Mouse (Mus musculus): ENCODE measurements around the gene Clasp1. TPM values are rescaled to one million over a fixed set of nuclear protein-coding genes. Genes with fewer than 3 reads are reported as not detected.
A peak's percentile ranks its signal among the peaks of the same experiment; 100 is the strongest.

Gene Clasp1
- polyA plus RNA-seq, 1 experiment from 2014 or later: 44.1 TPM

DNA sequence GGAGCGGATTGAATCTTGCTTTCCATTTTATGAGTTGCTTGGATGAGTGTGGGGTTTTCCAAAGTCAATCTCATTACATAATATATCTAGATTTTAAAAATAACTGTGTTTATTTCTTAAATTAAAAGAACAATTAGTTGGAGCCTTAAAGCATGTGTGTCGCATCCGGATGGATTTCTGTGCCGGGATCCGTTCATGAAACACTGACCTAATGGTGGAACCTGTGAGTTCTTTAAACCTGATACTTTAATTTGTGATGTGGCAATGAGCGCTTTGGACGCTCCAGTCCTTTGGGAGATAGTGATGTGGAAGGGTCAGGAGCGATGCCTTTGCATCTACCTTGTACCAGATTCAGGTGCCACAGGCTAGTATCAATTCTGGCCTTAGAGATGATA, 1.4 kb downstream of the Clasp1 start:
- 14% methylated on average over 8 of the region's 8 CpGs for WGBS
- Histone ChIP-seq H3K9me3 (no peaks in the 10 kb centered on the region), H3K27ac (peak overlapping the region; percentile 90), H3K4me3 (peak overlapping the region; percentile 76), H3K4me2 (peak overlapping the region; percentile 71), H3K9ac (peak overlapping the region; percentile 71), H3K4me1 (peaks cover 13% of the 10 kb centered on the region), H3K36me3 (no peaks in the 10 kb centered on the region), H3K27me3 (no peaks in the 10 kb centered on the region)
- no peak for ATAC-seq (ENCODE audit: borderline replicate concordance, extremely low read depth, low FRiP score, low TSS enrichment)

DNA sequence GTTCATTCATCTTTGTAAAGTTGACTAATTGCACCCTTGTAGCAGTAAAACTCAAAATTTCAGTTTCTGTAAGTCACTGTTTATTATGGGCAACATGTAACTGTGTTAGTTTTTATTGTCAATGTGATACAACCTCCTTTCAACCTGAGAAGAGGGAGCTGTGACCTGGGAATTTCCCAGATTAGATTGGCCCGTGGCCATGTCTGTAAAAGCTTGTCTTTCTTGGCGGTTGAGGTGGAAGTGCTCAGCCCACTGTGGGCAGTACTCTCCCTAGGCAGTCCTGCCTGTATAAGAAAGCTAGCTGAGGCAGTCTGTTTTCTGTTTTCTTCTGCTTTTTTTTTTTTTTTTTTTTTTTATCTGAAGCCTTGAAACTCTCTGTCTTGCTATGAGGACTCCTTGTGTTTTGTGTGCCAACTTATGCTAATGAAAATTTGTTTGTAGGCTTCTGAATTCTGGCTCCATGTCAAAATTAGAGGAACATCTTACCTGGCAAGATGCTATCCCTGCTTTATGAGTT, 2.1 kb downstream of the Clasp1 start:
- Histone ChIP-seq H3K9ac (no peak overlapping the region), H3K4me1 (peaks cover 13% of the 10 kb centered on the region), H3K9me3 (no peaks in the 10 kb centered on the region), H3K4me3 (peak overlapping the region; percentile 76), H3K4me2 (peak overlapping the region; percentile 71), H3K36me3 (no peaks in the 10 kb centered on the region), H3K27me3 (no peaks in the 10 kb centered on the region), H3K27ac (no peak overlapping the region)
- ATAC-seq (ENCODE audit: borderline replicate concordance, extremely low read depth, low FRiP score, low TSS enrichment): no peak
- 66% methylated on average over 2 of the region's 2 CpGs for WGBS

GRCm38 (mm10) chr1:118392246-118392645, 3.4 kb downstream of the Clasp1 start:
- H3K4me3 ChIP-seq: no peak overlapping the region
- no peak for ATAC-seq (ENCODE audit: borderline replicate concordance, extremely low read depth, low FRiP score, low TSS enrichment)
- H3K36me3 ChIP-seq: no peaks in the 10 kb centered on the region; the same call in 1 of the 2 replicates
- H3K9me3 ChIP-seq: no peaks in the 10 kb centered on the region
- H3K9ac ChIP-seq: no peak overlapping the region
- H3K4me2 ChIP-seq: no peak overlapping the region
- H3K27me3 ChIP-seq: no peaks in the 10 kb centered on the region
- peaks cover 13% of the 10 kb centered on the region for H3K4me1 ChIP-seq
- H3K27ac ChIP-seq: no peak overlapping the region
- WGBS: 95% methylated on average over 2 of the region's 2 CpGs

DNA sequence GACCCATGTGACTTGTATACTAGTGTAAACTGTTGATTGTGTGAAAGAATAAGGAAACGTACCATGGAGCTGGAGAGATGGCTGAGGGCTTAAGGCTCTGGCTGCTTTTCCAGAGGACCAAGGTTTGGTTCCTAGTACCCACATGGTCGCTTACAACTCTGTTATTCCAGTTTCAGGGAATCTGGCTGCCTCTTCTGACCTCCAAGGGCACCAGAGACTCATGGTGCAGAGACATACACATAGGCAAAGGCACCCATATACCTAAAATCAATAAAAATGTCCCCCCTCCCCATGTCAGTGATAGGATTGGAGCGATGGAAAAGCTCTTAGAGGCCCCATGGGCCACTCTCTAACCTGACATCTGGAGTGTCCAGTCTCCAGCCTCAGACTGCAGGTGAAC, 5.1 kb downstream of the Clasp1 start:
- Histone ChIP-seq H3K9me3 (no peaks in the 10 kb centered on the region), H3K4me3 (no peak overlapping the region), H3K27ac (no peak overlapping the region), H3K27me3 (no peaks in the 10 kb centered on the region), H3K36me3 (no peaks in the 10 kb centered on the region; the same call in 1 of the 2 replicates), H3K9ac (no peak overlapping the region), H3K4me2 (no peak overlapping the region), H3K4me1 (peaks cover 19% of the 10 kb centered on the region)
- ATAC-seq (ENCODE audit: borderline replicate concordance, extremely low read depth, low FRiP score, low TSS enrichment): no peak
- 87% methylated on average over 3 of the region's 3 CpGs for WGBS

- peaks cover 20% of the 10 kb centered on the region; the same call in 1 of the 2 replicates for H3K4me1 ChIP-seq
- no peaks in the 10 kb centered on the region for H3K9me3 ChIP-seq
- H3K27me3 ChIP-seq: no peaks in the 10 kb centered on the region
- H3K9ac ChIP-seq: no peak overlapping the region
- no peak overlapping the region for H3K4me3 ChIP-seq
- H3K36me3 ChIP-seq: no peaks in the 10 kb centered on the region; the same call in 1 of the 2 replicates
- WGBS: 88% methylated on average over 9 of the region's 9 CpGs
- ATAC-seq (ENCODE audit: borderline replicate concordance, extremely low read depth, low FRiP score, low TSS enrichment): no peak
- no peak overlapping the region for H3K4me2 ChIP-seq
- peak overlapping the region; percentile 29; the same call in 1 of the 2 replicates for H3K27ac ChIP-seq
Measured at GRCm38 (mm10) chr1:118397866-118398265, 9.0 kb downstream of the Clasp1 start.

DNA sequence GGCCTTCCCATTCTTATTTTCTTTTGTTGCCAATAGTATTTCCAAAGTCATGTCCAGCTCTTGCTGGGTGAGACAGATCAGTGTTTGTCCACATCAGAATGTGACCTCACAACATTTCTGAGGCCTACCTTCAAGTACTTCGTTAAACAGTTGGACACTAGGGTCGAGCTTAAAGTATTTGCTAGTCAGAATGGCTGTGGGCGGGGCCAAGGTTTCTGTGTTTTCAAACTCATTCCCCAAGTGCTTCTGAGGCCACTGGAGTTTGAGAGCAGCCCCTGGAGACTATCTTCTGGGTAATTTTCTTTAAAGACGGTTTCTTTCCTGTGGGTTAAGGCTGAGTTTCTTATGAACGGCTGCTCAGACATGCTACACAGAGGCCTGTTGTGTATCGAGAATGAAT, 9.7 kb downstream of the Clasp1 start:
- no peak; the same call in 1 of the 2 replicates for ATAC-seq (ENCODE audit: borderline replicate concordance, extremely low read depth, low FRiP score, low TSS enrichment)
- H3K4me3 ChIP-seq: no peak overlapping the region
- H3K4me2 ChIP-seq: peak overlapping the region; percentile 15; the same call in 1 of the 2 replicates
- no peaks in the 10 kb centered on the region for H3K27me3 ChIP-seq
- 62% methylated on average over 6 of the region's 6 CpGs for WGBS
- no peaks in the 10 kb centered on the region; the same call in 1 of the 2 replicates for H3K36me3 ChIP-seq
- H3K9ac ChIP-seq: no peak overlapping the region
- H3K4me1 ChIP-seq: peaks cover 20% of the 10 kb centered on the region; the same call in 1 of the 2 replicates
- H3K27ac ChIP-seq: peak overlapping the region; percentile 63
- H3K9me3 ChIP-seq: no peaks in the 10 kb centered on the region

GRCm38 (mm10) chr1:118399625-118400310, 10.9 kb downstream of the Clasp1 start:
- no peak for ATAC-seq (ENCODE audit: borderline replicate concordance, extremely low read depth, low FRiP score, low TSS enrichment)
- Histone ChIP-seq H3K27me3 (no peaks in the 10 kb centered on the region), H3K9ac (no peak overlapping the region), H3K36me3 (no peaks in the 10 kb centered on the region; the same call in 1 of the 2 replicates), H3K27ac (no peak overlapping the region), H3K9me3 (no peaks in the 10 kb centered on the region), H3K4me2 (no peak overlapping the region), H3K4me3 (no peak overlapping the region), H3K4me1 (peaks cover 20% of the 10 kb centered on the region; the same call in 1 of the 2 replicates)
- 75% methylated on average over 8 of the region's 8 CpGs for WGBS

DNA sequence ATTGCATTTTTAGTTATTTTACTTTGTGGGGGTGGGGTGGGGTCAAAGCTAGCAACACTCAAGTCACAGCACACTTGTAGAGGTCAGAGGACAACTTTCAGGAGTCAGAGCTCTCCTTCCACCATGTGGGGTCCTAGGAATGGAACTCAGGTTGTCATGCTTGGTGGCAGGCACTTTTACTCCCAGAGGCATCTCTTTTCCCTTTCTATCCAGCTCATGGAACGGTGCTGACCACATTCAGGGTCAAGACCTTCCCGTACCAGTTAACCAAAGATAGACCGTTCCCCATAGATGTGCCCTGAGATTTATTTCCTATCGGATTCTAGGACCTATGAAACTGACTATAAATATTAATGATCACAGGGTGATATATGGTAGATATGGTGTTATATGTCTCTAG, 13.1 kb downstream of the Clasp1 start:
- Histone ChIP-seq H3K9ac (no peak overlapping the region), H3K27ac (no peak overlapping the region), H3K4me3 (no peak overlapping the region), H3K4me1 (peaks cover 20% of the 10 kb centered on the region; the same call in 1 of the 2 replicates), H3K36me3 (no peaks in the 10 kb centered on the region), H3K27me3 (no peaks in the 10 kb centered on the region), H3K9me3 (no peaks in the 10 kb centered on the region), H3K4me2 (no peak overlapping the region)
- ATAC-seq (ENCODE audit: borderline replicate concordance, extremely low read depth, low FRiP score, low TSS enrichment): no peak
- 93% methylated on average over 4 of the region's 4 CpGs for WGBS

GRCm38 (mm10) chr1:118402556-118402955, 13.7 kb downstream of the Clasp1 start:
- no peaks in the 10 kb centered on the region for H3K9me3 ChIP-seq
- no peak overlapping the region for H3K4me3 ChIP-seq
- H3K27ac ChIP-seq: no peak overlapping the region
- H3K4me2 ChIP-seq: no peak overlapping the region
- peaks cover 20% of the 10 kb centered on the region; the same call in 1 of the 2 replicates for H3K4me1 ChIP-seq
- no peak for ATAC-seq (ENCODE audit: borderline replicate concordance, extremely low read depth, low FRiP score, low TSS enrichment)
- no peaks in the 10 kb centered on the region for H3K36me3 ChIP-seq
- no peaks in the 10 kb centered on the region for H3K27me3 ChIP-seq
- H3K9ac ChIP-seq: no peak overlapping the region
- WGBS: 70% methylated on average over 8 of the region's 8 CpGs

- WGBS: 91% methylated on average over 6 of the region's 6 CpGs
- ATAC-seq (ENCODE audit: borderline replicate concordance, extremely low read depth, low FRiP score, low TSS enrichment): no peak
- Histone ChIP-seq H3K9me3 (no peaks in the 10 kb centered on the region), H3K27me3 (no peaks in the 10 kb centered on the region), H3K4me3 (no peak overlapping the region), H3K4me1 (peaks cover 17% of the 10 kb centered on the region; the same call in 1 of the 2 replicates), H3K4me2 (no peak overlapping the region), H3K9ac (no peak overlapping the region), H3K27ac (no peak overlapping the region), H3K36me3 (no peaks in the 10 kb centered on the region)
Measured at GRCm38 (mm10) chr1:118402966-118403365, 14.1 kb downstream of the Clasp1 start.

DNA sequence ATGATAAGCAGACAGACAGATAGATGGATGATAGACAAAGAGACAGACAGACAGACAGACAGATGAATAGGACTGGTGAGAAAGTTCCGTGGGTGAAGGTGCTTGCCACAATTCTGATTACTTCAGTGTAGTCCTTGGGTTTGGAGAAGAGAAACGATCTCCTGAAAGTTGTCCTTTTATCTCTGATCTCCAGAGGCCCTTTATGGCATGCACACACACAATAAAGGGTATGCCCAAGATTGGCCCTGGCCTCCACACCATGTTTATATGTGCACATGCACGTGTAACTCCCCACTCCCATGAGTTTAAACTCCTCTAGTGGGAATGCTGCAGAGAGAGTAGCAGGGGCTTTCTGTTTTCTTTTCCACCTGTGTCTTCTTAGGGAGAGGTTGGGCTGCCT, 14.6 kb downstream of the Clasp1 start:
- Histone ChIP-seq H3K4me2 (no peak overlapping the region), H3K4me1 (peaks cover 12% of the 10 kb centered on the region; the same call in 1 of the 2 replicates), H3K27ac (no peak overlapping the region), H3K4me3 (no peak overlapping the region), H3K27me3 (no peaks in the 10 kb centered on the region), H3K9ac (no peak overlapping the region), H3K9me3 (no peaks in the 10 kb centered on the region), H3K36me3 (no peaks in the 10 kb centered on the region)
- WGBS: 76% methylated on average over 3 of the region's 3 CpGs
- no peak for ATAC-seq (ENCODE audit: borderline replicate concordance, extremely low read depth, low FRiP score, low TSS enrichment)

DNA sequence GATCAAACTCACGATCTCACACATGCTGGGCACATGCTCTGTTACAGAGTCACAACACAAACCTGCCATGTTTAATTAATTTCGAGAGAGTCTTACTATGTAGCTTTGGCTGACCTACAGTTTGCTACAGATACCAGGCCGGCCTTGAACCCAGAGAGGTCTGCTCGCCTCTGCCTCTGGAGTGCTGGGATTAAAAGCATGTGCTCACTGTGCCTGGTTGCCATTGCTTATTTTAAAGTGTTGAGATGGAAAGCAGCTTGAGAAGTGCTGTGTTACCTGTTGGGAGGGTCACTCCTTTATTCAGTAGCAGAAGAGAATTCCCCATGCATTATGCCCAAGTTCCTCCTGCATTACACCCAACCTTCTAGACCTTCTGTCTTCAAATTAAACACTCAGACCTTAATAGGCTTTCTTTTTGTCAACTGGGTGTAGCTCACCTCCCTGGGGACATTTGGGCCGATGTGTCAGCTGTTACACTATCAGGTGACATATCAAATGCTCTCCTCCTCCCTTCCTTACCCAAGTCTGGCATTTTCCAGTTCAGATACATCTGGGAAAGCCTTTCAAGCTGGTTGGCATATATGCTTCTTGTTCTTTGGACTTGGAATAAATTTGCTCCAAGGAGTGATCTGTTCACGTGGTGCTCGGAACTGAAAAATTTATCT, 18.9 kb downstream of the Clasp1 start:
- H3K4me1 ChIP-seq: no peaks in the 10 kb centered on the region
- H3K27me3 ChIP-seq: no peaks in the 10 kb centered on the region
- no peak overlapping the region for H3K9ac ChIP-seq
- no peak overlapping the region for H3K4me3 ChIP-seq
- WGBS: 90% methylated on average over 7 of the region's 7 CpGs
- no peaks in the 10 kb centered on the region for H3K36me3 ChIP-seq
- H3K9me3 ChIP-seq: no peaks in the 10 kb centered on the region
- ATAC-seq (ENCODE audit: borderline replicate concordance, extremely low read depth, low FRiP score, low TSS enrichment): no peak
- H3K27ac ChIP-seq: no peak overlapping the region
- no peak overlapping the region for H3K4me2 ChIP-seq

Measured in lung, embryonic 15.5 days (tissue).